Mouse (Mus musculus): ENCODE measurements around the gene Spred2. TPM values are rescaled to one million over a fixed set of nuclear protein-coding genes. Genes with fewer than 3 reads are reported as not detected.

Gene Spred2
- polyA plus RNA-seq, 2 experiments, result 8.5 to 25.4 TPM

- no peaks in the 10 kb centered on the region for H3K4me1 ChIP-seq (ENCODE audit: control insufficient read depth, insufficient read depth, low read length)
- H3K4me3 ChIP-seq (replicated peaks; ENCODE audit: low read length), result no peak overlapping the region
- ATAC-seq (ENCODE audit: low FRiP score, low read depth) (no peak), DNase-seq (ENCODE audit: low spot score) (no peak)
- 83% methylated on average over 6 of the region's 6 CpGs for WGBS
- H3K4me2 ChIP-seq (replicated peaks; ENCODE audit: low read depth, low read length, severe bottlenecking), result no peak overlapping the region
- no peak overlapping the region for H3K27ac ChIP-seq (replicated peaks; ENCODE audit: low read depth, low read length)
- no peaks in the 10 kb centered on the region for H3K9me3 ChIP-seq (ENCODE audit: control insufficient read depth, low read length)
- no peaks in the 10 kb centered on the region for H3K27me3 ChIP-seq (ENCODE audit: control insufficient read depth, insufficient read depth, low read length)
- H3K36me3 ChIP-seq (ENCODE audit: control insufficient read depth, insufficient read depth, low read length), result no peaks in the 10 kb centered on the region
- TF ChIP-seq POLR2A (IDR thresholded peaks at IDR 0.05; ENCODE audit: borderline replicate concordance, extremely low read depth, insufficient read depth, insufficient read length), result no peak
- H3K9ac ChIP-seq (ENCODE audit: low read depth, low read length, severe bottlenecking), result no peak overlapping the region
These were observed 12.0 kb upstream of the Spred2 start for GRCm38 (mm10) chr11:19912179-19912578.

GRCm38 (mm10) chr11:19912661-19913060 is 11.5 kb upstream of the Spred2 start:
- Histone ChIP-seq H3K4me3 (replicated peaks; ENCODE audit: low read length) (no peak overlapping the region), H3K4me1 (ENCODE audit: control insufficient read depth, insufficient read depth, low read length) (peaks cover 3% of the 10 kb centered on the region; the same call in 1 of the 2 replicates), H3K27me3 (ENCODE audit: control insufficient read depth, insufficient read depth, low read length) (no peaks in the 10 kb centered on the region), H3K4me2 (replicated peaks; ENCODE audit: low read depth, low read length, severe bottlenecking) (no peak overlapping the region), H3K9me3 (ENCODE audit: control insufficient read depth, low read length) (no peaks in the 10 kb centered on the region), H3K36me3 (ENCODE audit: control insufficient read depth, insufficient read depth, low read length) (no peaks in the 10 kb centered on the region), H3K9ac (ENCODE audit: low read depth, low read length, severe bottlenecking) (no peak overlapping the region), H3K27ac (replicated peaks; ENCODE audit: low read depth, low read length) (no peak overlapping the region)
- ATAC-seq (ENCODE audit: low FRiP score, low read depth) (no peak), DNase-seq (ENCODE audit: low spot score) (no peak)
- no peak for TF ChIP-seq POLR2A (IDR thresholded peaks at IDR 0.05; ENCODE audit: borderline replicate concordance, extremely low read depth, insufficient read depth, insufficient read length)
- WGBS, result 94% methylated on average over 5 of the region's 5 CpGs

GRCm38 (mm10) chr11:19913761-19914160 is 10.4 kb upstream of the Spred2 start:
- Histone ChIP-seq H3K4me1 (ENCODE audit: control insufficient read depth, insufficient read depth, low read length) (peaks cover 7% of the 10 kb centered on the region), H3K4me3 (replicated peaks; ENCODE audit: low read length) (no peak overlapping the region), H3K27me3 (ENCODE audit: control insufficient read depth, insufficient read depth, low read length) (no peaks in the 10 kb centered on the region), H3K36me3 (ENCODE audit: control insufficient read depth, insufficient read depth, low read length) (no peaks in the 10 kb centered on the region), H3K9ac (ENCODE audit: low read depth, low read length, severe bottlenecking) (no peak overlapping the region), H3K4me2 (replicated peaks; ENCODE audit: low read depth, low read length, severe bottlenecking) (no peak overlapping the region), H3K27ac (replicated peaks; ENCODE audit: low read depth, low read length) (no peak overlapping the region), H3K9me3 (ENCODE audit: control insufficient read depth, low read length) (no peaks in the 10 kb centered on the region)
- DNase-seq (ENCODE audit: low spot score) (no peak), ATAC-seq (ENCODE audit: low FRiP score, low read depth) (no peak)
- TF ChIP-seq POLR2A (IDR thresholded peaks at IDR 0.05; ENCODE audit: borderline replicate concordance, extremely low read depth, insufficient read depth, insufficient read length), result no peak
- 91% methylated on average over 4 of the region's 4 CpGs for WGBS

- 52% methylated on average over 9 of the region's 9 CpGs for WGBS
- no peak for TF ChIP-seq POLR2A (IDR thresholded peaks at IDR 0.05; ENCODE audit: borderline replicate concordance, extremely low read depth, insufficient read depth, insufficient read length)
- no peak for DNase-seq (ENCODE audit: low spot score)
- Histone ChIP-seq H3K27me3 (ENCODE audit: control insufficient read depth, insufficient read depth, low read length) (no peaks in the 10 kb centered on the region), H3K9me3 (ENCODE audit: control insufficient read depth, low read length) (no peaks in the 10 kb centered on the region), H3K36me3 (ENCODE audit: control insufficient read depth, insufficient read depth, low read length) (no peaks in the 10 kb centered on the region), H3K4me2 (replicated peaks; ENCODE audit: low read depth, low read length, severe bottlenecking) (no peak overlapping the region), H3K9ac (ENCODE audit: low read depth, low read length, severe bottlenecking) (no peak overlapping the region), H3K27ac (replicated peaks; ENCODE audit: low read depth, low read length) (no peak overlapping the region), H3K4me3 (replicated peaks; ENCODE audit: low read length) (no peak overlapping the region), H3K4me1 (ENCODE audit: control insufficient read depth, insufficient read depth, low read length) (peaks cover 11% of the 10 kb centered on the region)
- ATAC-seq (ENCODE audit: low FRiP score, low read depth), result no peak
These were observed 6.6 kb upstream of the Spred2 start for GRCm38 (mm10) chr11:19917381-19918245.

GRCm38 (mm10) chr11:19918246-19918540 is 6.0 kb upstream of the Spred2 start:
- Histone ChIP-seq H3K9ac (ENCODE audit: low read depth, low read length, severe bottlenecking) (no peak overlapping the region), H3K9me3 (ENCODE audit: control insufficient read depth, low read length) (no peaks in the 10 kb centered on the region), H3K27me3 (ENCODE audit: control insufficient read depth, insufficient read depth, low read length) (no peaks in the 10 kb centered on the region), H3K27ac (replicated peaks; ENCODE audit: low read depth, low read length) (no peak overlapping the region), H3K4me2 (replicated peaks; ENCODE audit: low read depth, low read length, severe bottlenecking) (no peak overlapping the region), H3K4me1 (ENCODE audit: control insufficient read depth, insufficient read depth, low read length) (peaks cover 11% of the 10 kb centered on the region), H3K4me3 (replicated peaks; ENCODE audit: low read length) (no peak overlapping the region), H3K36me3 (ENCODE audit: control insufficient read depth, insufficient read depth, low read length) (no peaks in the 10 kb centered on the region)
- no peak for DNase-seq (ENCODE audit: low spot score)
- no peak for TF ChIP-seq POLR2A (IDR thresholded peaks at IDR 0.05; ENCODE audit: borderline replicate concordance, extremely low read depth, insufficient read depth, insufficient read length)
- ATAC-seq (ENCODE audit: low FRiP score, low read depth), result no peak
- WGBS, result 59% methylated on average over 2 of the region's 2 CpGs

Measured in limb, embryonic 14.5 days (tissue).